Mouse (Mus musculus): ENCODE data around the gene Otud3.
A peak's percentile ranks its signal among the peaks of the same experiment; 100 is the strongest.

The Otud3 gene

GRCm38 (mm10) chr4:138852961-138853360, 60.8 kb downstream of the Otud3 start:
- no peak for DNase-seq (ENCODE audit: low spot score in 2 of 2)

GRCm38 (mm10) chr4:138851463-138851862, 62.3 kb downstream of the Otud3 start:
- peak; percentile 24 to 56 for DNase-seq (ENCODE audit: low spot score in 2 of 2)

Data from heart, adult 9 months (tissue).